Mouse (Mus musculus): Measurements from ENCODE around the gene Ackr3. TPM values are rescaled to one million over a fixed set of nuclear protein-coding genes. Genes with fewer than 3 reads are reported as not detected.

The Ackr3 gene
- polyA plus RNA-seq, 1 experiment from 2014 or later: 16.7 TPM

DNA sequence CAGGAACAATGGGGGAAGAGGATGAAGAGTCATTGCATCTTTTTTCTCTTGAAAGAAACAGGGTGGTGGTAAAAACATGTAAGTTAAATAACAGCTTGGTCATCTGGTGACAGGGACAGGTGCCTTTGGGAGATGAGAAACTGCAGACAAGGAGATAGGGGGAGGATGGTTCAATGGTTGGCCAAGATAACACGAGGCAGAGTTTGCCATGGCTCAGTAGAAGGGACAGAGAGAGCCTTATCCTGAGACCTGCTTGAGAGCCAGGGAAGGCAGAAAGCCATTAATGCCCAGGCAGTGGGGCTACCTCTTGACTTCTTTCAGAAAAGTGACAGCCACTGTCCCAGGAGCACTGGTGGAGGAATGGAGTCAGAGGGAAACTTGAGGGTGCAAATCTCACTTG lies 43.0 kb downstream of the Ackr3 start:
- no peak for ATAC-seq (ENCODE audit: low read depth)
- WGBS: 71% methylated on average over 1 of the region's 1 CpGs
- no peaks in the 10 kb centered on the region for H3K36me3 ChIP-seq
- H3K27ac ChIP-seq (replicated peaks): no peak overlapping the region
- no peak overlapping the region for H3K9ac ChIP-seq
- H3K9me3 ChIP-seq: no peaks in the 10 kb centered on the region
- H3K27me3 ChIP-seq: no peaks in the 10 kb centered on the region
- no peak overlapping the region for H3K4me3 ChIP-seq
- H3K4me1 ChIP-seq (replicated peaks): peaks cover 32% of the 10 kb centered on the region
- no peak overlapping the region for H3K4me2 ChIP-seq

DNA sequence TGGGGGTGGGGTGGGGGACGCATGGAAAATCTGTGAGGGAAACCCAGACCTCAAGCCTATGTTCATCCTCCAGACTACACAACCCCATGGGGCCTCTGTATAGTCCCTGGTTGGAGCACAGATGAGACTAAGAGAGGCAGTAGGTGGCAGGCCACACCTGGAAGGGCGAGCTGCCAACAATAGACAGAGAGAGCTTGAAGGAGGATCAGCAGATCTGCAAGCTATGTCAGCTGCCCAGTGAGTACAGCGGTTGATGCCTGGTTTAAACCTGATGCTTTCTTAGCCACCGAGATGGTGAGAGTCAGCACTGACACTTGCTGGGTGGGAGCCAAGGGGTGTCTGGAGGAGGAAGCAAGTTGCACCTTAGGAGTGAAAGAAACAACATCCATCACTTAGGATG lies 43.5 kb downstream of the Ackr3 start:
- no peak overlapping the region for H3K4me3 ChIP-seq
- no peak overlapping the region for H3K9ac ChIP-seq
- H3K27ac ChIP-seq (replicated peaks): no peak overlapping the region
- peaks cover 36% of the 10 kb centered on the region for H3K4me1 ChIP-seq (replicated peaks)
- H3K36me3 ChIP-seq: no peaks in the 10 kb centered on the region
- no peaks in the 10 kb centered on the region for H3K9me3 ChIP-seq
- no peak for ATAC-seq (ENCODE audit: low read depth)
- no peak overlapping the region for H3K4me2 ChIP-seq
- WGBS: 78% methylated on average over 4 of the region's 4 CpGs
- no peaks in the 10 kb centered on the region for H3K27me3 ChIP-seq

DNA sequence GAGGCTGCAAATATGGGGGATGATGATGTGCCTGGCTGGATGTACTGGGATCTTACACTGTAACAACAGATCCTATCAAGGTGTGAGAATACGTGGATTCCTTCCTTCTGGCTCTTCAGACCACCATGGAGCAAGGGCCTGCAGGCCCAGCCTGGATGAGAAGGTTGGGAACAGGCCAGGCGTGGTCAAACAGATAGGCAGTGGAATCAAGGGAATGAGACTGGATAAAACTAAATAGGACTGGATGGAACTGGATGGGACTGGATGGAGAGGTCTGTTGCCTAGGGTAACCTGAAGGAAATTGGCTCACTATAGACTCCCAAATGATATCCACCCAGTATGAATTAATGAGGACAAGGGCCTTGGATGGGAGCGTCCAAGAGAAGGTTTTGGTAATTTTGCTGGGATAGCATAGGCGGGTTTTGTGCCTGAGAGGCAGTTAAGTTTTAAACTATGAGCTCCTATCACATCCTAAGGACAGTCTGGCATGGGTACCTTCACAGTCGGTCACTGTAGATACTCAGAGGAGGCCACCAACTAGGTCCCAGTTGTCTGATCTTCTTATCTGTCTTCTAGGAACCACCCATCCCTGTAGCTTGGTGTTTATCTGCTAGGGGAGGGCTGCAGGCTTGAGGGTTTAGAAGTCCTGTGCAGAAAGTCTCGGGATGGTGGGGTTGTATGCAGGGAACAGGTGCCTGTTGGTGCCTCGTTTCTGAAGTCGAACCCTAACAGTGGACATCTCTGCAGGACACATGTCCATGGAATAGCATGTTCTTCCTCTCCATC lies 44.2 kb downstream of the Ackr3 start:
- no peak for ATAC-seq (ENCODE audit: low read depth)
- H3K36me3 ChIP-seq: no peaks in the 10 kb centered on the region
- WGBS: 93% methylated on average over 8 of the region's 8 CpGs
- H3K27ac ChIP-seq (replicated peaks): no peak overlapping the region
- peaks cover 42% of the 10 kb centered on the region for H3K4me1 ChIP-seq (replicated peaks)
- H3K27me3 ChIP-seq: no peaks in the 10 kb centered on the region
- no peak overlapping the region for H3K4me2 ChIP-seq
- H3K9me3 ChIP-seq: no peaks in the 10 kb centered on the region
- H3K4me3 ChIP-seq: no peak overlapping the region
- H3K9ac ChIP-seq: no peak overlapping the region

DNA sequence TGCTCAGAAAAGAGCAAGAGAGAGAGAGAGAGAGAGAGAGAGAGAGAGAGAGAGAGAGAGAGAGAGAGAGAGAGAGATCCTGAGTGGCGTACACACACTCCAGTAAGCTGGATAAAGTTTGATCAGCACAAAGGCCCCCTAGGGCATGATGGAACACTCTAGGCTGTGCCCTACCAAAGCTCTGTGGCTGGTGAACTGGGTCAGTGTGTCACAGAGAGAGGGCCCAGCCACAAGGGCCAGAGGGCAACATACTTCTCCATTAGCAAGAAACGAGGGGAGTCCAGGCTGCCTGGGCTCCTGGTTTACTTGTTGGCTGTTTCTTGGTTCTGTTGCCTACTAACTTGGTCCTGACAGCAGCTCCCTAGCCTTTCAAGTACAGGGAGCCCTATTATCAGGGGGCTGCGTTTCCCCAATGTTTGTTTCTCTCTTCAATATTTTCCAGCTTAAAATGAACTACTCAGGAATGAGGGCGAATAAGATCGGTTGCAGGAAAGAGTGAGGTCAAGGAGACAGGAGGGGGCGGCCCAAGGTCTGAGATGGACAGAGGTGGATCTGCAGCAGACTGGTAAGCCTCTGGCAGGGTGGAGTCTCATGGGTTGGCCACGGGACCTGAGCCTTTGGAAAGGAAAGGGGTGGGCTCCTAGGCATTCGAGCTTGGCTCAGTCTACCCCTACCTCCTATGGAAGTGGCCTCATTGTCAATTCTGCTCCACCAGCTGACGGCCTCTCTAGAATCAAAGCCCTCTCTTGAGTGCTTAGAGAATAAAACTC lies 45.4 kb downstream of the Ackr3 start:
- peaks cover 54% of the 10 kb centered on the region for H3K4me1 ChIP-seq (replicated peaks)
- no peak overlapping the region for H3K27ac ChIP-seq (replicated peaks)
- no peak overlapping the region for H3K9ac ChIP-seq
- no peak overlapping the region for H3K4me2 ChIP-seq
- 77% methylated on average over 9 of the region's 9 CpGs for WGBS
- no peak overlapping the region for H3K4me3 ChIP-seq
- H3K36me3 ChIP-seq: no peaks in the 10 kb centered on the region
- H3K9me3 ChIP-seq: no peaks in the 10 kb centered on the region
- no peak for ATAC-seq (ENCODE audit: low read depth)
- no peaks in the 10 kb centered on the region for H3K27me3 ChIP-seq

DNA sequence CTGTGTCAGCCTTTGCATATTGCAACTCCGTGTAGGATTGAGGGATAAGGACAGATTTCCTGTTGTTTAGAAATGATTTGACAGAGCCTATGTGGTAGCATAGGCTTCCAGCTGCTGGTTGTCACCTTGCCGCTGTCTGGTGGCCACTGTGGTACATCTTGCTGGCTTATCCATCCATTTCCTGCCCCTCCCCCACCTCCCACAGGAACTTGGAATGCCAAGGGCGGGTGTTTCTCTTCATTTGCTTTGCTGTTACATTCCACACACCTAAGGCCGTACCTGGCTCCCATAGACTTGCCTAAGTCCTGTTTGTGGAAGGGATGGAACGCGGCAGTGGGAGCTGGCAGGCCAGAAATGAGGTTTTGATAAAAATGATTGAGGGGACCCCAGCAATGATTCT lies 46.6 kb downstream of the Ackr3 start:
- no peaks in the 10 kb centered on the region for H3K9me3 ChIP-seq
- H3K9ac ChIP-seq: no peak overlapping the region
- peaks cover 54% of the 10 kb centered on the region for H3K4me1 ChIP-seq (replicated peaks)
- 84% methylated on average over 6 of the region's 6 CpGs for WGBS
- no peak for ATAC-seq (ENCODE audit: low read depth)
- no peaks in the 10 kb centered on the region for H3K27me3 ChIP-seq
- no peak overlapping the region for H3K4me3 ChIP-seq
- no peak overlapping the region for H3K4me2 ChIP-seq
- H3K27ac ChIP-seq (replicated peaks): no peak overlapping the region
- no peaks in the 10 kb centered on the region for H3K36me3 ChIP-seq

DNA sequence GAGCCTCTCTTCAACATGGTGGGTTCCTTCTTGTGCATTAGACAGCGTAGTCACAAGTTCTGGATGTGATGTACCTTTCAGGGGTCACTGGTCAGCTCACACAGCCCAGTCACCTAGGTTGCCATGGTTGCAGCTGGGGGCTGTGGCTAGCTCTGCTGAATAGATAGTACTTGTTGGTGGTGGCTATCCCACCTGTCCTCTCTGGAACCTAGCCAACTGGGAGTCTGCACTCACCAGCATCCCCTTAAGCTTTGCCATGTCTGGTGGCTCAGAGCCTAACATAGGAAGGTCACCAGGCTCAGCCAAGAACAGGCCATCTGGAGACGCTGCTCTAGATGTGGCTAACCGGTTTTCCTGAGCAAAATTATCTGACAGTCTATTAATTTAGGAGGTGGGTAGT lies 47.4 kb downstream of the Ackr3 start:
- Histone ChIP-seq H3K4me1 (replicated peaks) (peaks cover 54% of the 10 kb centered on the region), H3K27ac (replicated peaks) (no peak overlapping the region), H3K4me3 (no peak overlapping the region), H3K9ac (no peak overlapping the region), H3K9me3 (no peaks in the 10 kb centered on the region), H3K27me3 (no peaks in the 10 kb centered on the region), H3K36me3 (no peaks in the 10 kb centered on the region), H3K4me2 (no peak overlapping the region)
- ATAC-seq (ENCODE audit: low read depth): 0 out of 2 replicates have a peak, but pooled peaks have one; percentile 17
- 59% methylated on average over 3 of the region's 3 CpGs for WGBS

DNA sequence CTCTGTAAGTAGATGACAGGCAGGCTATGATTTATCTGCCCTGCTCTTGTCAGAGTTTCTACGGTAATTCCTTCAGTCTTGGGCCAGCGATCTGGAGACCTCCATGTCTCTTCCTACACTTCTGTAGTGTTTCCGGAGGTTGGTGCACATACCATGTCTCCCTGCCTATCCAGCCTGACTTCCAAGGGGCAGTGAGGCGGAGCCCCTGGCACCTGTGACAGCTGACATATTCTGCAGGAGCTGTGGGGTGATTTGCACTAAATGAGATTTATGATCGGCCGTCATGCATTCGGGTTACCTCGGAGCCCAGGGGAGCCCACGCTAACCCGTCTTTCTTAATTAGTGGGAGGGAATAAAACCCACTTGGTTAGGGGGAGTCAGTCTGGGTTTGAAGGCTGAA lies 49.7 kb downstream of the Ackr3 start:
- no peak overlapping the region for H3K4me3 ChIP-seq
- no peak overlapping the region for H3K4me2 ChIP-seq
- H3K27me3 ChIP-seq: no peaks in the 10 kb centered on the region
- ATAC-seq (ENCODE audit: low read depth): no peak
- H3K9me3 ChIP-seq: no peaks in the 10 kb centered on the region
- H3K4me1 ChIP-seq (replicated peaks): peaks cover 44% of the 10 kb centered on the region
- H3K9ac ChIP-seq: no peak overlapping the region
- no peak overlapping the region for H3K27ac ChIP-seq (replicated peaks)
- WGBS: 43% methylated on average over 10 of the region's 10 CpGs
- no peaks in the 10 kb centered on the region for H3K36me3 ChIP-seq

DNA sequence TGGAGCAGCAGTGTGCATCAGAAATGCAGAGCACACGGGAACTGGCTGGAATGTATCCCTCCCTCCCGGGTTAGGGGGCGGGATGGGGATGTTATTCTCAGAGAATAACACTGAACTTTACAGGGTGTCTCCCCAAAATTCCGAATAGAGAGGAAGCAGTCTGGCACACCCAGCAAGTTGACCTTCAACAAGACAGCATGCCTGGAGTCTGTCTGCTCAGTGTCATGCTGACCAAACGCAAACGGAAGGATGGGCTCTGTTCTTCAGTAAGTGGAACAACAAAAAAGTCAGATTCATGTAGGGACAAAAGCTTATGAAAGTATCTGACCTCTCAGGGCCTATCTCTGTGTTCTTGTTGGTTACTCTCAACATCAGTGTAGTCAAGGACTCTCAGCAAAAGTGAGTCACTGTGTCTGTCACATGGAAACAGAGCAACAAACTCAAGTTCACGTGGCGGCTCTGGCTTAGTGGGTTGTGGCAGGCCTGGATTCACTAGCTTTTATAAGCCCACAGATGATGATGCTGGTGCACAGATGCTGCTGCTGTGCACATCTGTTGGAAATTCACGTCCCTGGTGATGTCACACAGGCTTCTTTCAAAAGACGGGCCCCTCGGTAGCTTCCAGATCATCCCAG lies 54.6 kb downstream of the Ackr3 start:
- no peak overlapping the region for H3K4me2 ChIP-seq
- no peak for ATAC-seq (ENCODE audit: low read depth)
- H3K4me1 ChIP-seq (replicated peaks): peaks cover 8% of the 10 kb centered on the region; the same call in 1 of the 2 replicates
- H3K27me3 ChIP-seq: no peaks in the 10 kb centered on the region
- no peak overlapping the region for H3K4me3 ChIP-seq
- no peaks in the 10 kb centered on the region for H3K9me3 ChIP-seq
- no peaks in the 10 kb centered on the region for H3K36me3 ChIP-seq
- no peak overlapping the region for H3K9ac ChIP-seq
- H3K27ac ChIP-seq (replicated peaks): no peak overlapping the region
- 84% methylated on average over 11 of the region's 11 CpGs for WGBS

DNA sequence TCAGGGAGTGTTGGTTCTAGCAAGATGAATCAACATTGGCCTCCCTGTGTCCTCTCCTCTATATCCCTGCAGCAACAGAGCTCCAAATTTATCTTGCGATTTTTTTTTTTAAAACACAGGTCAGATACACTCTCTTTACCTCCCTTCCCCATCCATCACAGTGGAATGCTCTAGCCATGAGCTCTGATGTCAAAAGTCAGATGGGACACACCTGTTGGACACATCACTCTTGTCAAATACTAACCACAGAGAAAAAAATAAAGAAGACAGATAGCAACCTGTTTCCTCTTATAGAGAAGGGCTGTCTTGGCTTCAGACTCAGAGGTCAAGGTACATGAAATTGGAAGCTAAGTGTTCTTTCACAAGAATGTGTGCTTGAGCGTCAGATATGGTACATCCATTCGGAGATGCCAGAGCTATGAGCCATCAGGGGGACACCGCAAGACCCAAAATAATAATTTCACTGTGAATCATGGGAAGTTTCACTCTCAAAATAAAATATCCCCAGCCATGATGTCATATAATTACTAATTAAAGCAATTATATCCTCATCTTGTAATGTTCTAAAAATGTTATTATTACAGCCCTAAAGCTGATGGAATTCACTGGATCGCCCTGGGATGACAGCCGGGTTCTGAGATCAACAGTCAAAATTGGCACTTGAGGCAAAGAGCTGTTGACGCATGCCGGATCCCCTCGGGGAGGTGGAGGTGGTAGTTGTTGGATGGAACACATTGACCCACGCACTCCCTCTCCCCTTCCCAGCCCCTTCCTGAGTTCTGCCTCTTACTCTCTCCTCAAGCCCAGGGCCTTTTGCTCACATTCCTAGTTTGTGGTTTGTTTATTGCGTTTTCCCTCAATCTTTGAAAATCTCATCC lies 57.2 kb downstream of the Ackr3 start:
- 94% methylated on average over 11 of the region's 11 CpGs for WGBS
- ATAC-seq (ENCODE audit: low read depth): no peak

DNA sequence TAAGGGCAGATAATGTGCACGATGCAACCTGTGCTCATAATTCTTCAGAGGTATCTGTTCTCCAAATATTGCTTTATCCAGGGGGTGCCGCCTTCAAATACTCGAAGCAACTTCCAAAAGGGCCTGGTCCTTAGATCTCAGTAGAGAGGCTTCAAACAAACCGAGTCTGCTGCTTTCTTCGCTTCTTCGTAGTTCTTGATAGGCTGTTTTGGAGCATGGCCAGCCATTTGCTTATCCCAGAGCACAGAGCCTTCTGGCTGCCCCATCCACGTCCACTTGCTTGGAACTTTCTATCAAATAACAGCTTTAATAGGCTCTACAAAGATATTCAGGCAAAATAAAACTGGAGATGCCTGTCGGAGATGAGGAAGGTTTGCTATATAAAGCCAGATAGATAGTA lies 58.6 kb downstream of the Ackr3 start:
- WGBS: 82% methylated on average over 8 of the region's 8 CpGs
- H3K9ac ChIP-seq: no peak overlapping the region
- no peak overlapping the region for H3K4me3 ChIP-seq
- no peak overlapping the region for H3K4me2 ChIP-seq
- no peak for ATAC-seq (ENCODE audit: low read depth)
- H3K9me3 ChIP-seq: no peaks in the 10 kb centered on the region
- no peaks in the 10 kb centered on the region for H3K36me3 ChIP-seq
- H3K27ac ChIP-seq (replicated peaks): no peak overlapping the region
- no peaks in the 10 kb centered on the region for H3K4me1 ChIP-seq (replicated peaks)
- H3K27me3 ChIP-seq: no peaks in the 10 kb centered on the region

More for the DNA sequence above, 57.2 kb downstream of the Ackr3 start:
- no peak overlapping the region for H3K9ac ChIP-seq
- H3K36me3 ChIP-seq: no peaks in the 10 kb centered on the region
- H3K9me3 ChIP-seq: no peaks in the 10 kb centered on the region
- H3K4me2 ChIP-seq: no peak overlapping the region
- H3K4me3 ChIP-seq: no peak overlapping the region
- no peaks in the 10 kb centered on the region for H3K27me3 ChIP-seq
- H3K4me1 ChIP-seq (replicated peaks): no peaks in the 10 kb centered on the region
- no peak overlapping the region for H3K27ac ChIP-seq (replicated peaks)

Measured in neural tube, embryonic 13.5 days (tissue).